Mouse (Mus musculus): ENCODE measurements around the gene Polr1c. TPM values are rescaled to one million over a fixed set of nuclear protein-coding genes. Genes with fewer than 3 reads are reported as not detected.
A peak's percentile ranks its signal among the peaks of the same experiment; 100 is the strongest.

Gene Polr1c
- polyA plus RNA-seq, 1 experiment from 2014 or later: 91.8 TPM

GRCm38 (mm10) chr17:46275034-46275433 is 27.2 kb upstream of the Polr1c start:
- peaks cover 4% of the 10 kb centered on the region; the same call in 1 of the 2 replicates for H3K4me1 ChIP-seq
- 80% methylated on average over 6 of the region's 6 CpGs for WGBS
- no peak overlapping the region for H3K27ac ChIP-seq

GRCm38 (mm10) chr17:46274465-46274864 is 26.6 kb upstream of the Polr1c start:
- Histone ChIP-seq H3K4me2 (replicated peaks) (no peak overlapping the region), H3K9me3 (replicated peaks) (no peaks in the 10 kb centered on the region), H3K36me3 (peaks cover 50% of the 10 kb centered on the region), H3K9ac (no peak overlapping the region), H3K4me3 (no peak overlapping the region), H3K27ac (no peak overlapping the region), H3K4me1 (peaks cover 4% of the 10 kb centered on the region; the same call in 1 of the 2 replicates), H3K27me3 (no peaks in the 10 kb centered on the region)
- ATAC-seq (ENCODE audit: low FRiP score): no peak
- 70% methylated on average over 6 of the region's 6 CpGs for WGBS

More at GRCm38 (mm10) chr17:46275034-46275433, 27.2 kb upstream of the Polr1c start:
- no peaks in the 10 kb centered on the region for H3K27me3 ChIP-seq
- H3K36me3 ChIP-seq: peaks cover 46% of the 10 kb centered on the region
- H3K4me2 ChIP-seq (replicated peaks): no peak overlapping the region
- H3K9ac ChIP-seq: no peak overlapping the region
- H3K9me3 ChIP-seq (replicated peaks): no peaks in the 10 kb centered on the region
- no peak for ATAC-seq (ENCODE audit: low FRiP score)
- no peak overlapping the region for H3K4me3 ChIP-seq

GRCm38 (mm10) chr17:46273803-46274236 is 26.0 kb upstream of the Polr1c start:
- no peak overlapping the region for H3K27ac ChIP-seq
- ATAC-seq (ENCODE audit: low FRiP score): no peak
- no peak overlapping the region for H3K4me2 ChIP-seq (replicated peaks)
- no peaks in the 10 kb centered on the region for H3K27me3 ChIP-seq
- H3K9me3 ChIP-seq (replicated peaks): no peaks in the 10 kb centered on the region
- H3K4me3 ChIP-seq: no peak overlapping the region
- H3K36me3 ChIP-seq: peaks cover 49% of the 10 kb centered on the region
- H3K4me1 ChIP-seq: peaks cover 4% of the 10 kb centered on the region; the same call in 1 of the 2 replicates
- WGBS: 74% methylated on average over 1 of the region's 1 CpGs
- no peak overlapping the region for H3K9ac ChIP-seq

- Histone ChIP-seq H3K4me3 (no peak overlapping the region), H3K4me1 (no peaks in the 10 kb centered on the region), H3K9ac (no peak overlapping the region), H3K27me3 (no peaks in the 10 kb centered on the region), H3K36me3 (peaks cover 48% of the 10 kb centered on the region), H3K4me2 (replicated peaks) (no peak overlapping the region), H3K9me3 (replicated peaks) (no peaks in the 10 kb centered on the region), H3K27ac (no peak overlapping the region)
- no peak for ATAC-seq (ENCODE audit: low FRiP score)
- 92% methylated on average over 5 of the region's 5 CpGs for WGBS
These were observed 24.8 kb upstream of the Polr1c start for GRCm38 (mm10) chr17:46272675-46273074.

GRCm38 (mm10) chr17:46272058-46272457 is 24.2 kb upstream of the Polr1c start:
- Histone ChIP-seq H3K36me3 (peaks cover 48% of the 10 kb centered on the region), H3K9ac (no peak overlapping the region), H3K9me3 (replicated peaks) (no peaks in the 10 kb centered on the region), H3K27ac (no peak overlapping the region), H3K4me2 (replicated peaks) (no peak overlapping the region), H3K4me3 (no peak overlapping the region), H3K27me3 (no peaks in the 10 kb centered on the region), H3K4me1 (no peaks in the 10 kb centered on the region)
- no peak for ATAC-seq (ENCODE audit: low FRiP score)
- 98% methylated on average over 2 of the region's 2 CpGs for WGBS

GRCm38 (mm10) chr17:46269771-46270534 is 22.1 kb upstream of the Polr1c start:
- no peaks in the 10 kb centered on the region for H3K9me3 ChIP-seq (replicated peaks)
- peaks cover 56% of the 10 kb centered on the region for H3K36me3 ChIP-seq
- H3K4me3 ChIP-seq: no peak overlapping the region
- no peak overlapping the region for H3K27ac ChIP-seq
- no peaks in the 10 kb centered on the region; the same call in 1 of the 2 replicates for H3K4me1 ChIP-seq
- no peak overlapping the region; the same call in 1 of the 2 replicates for H3K9ac ChIP-seq
- 90% methylated on average over 19 of the region's 19 CpGs for WGBS
- ATAC-seq (ENCODE audit: low FRiP score): no peak
- H3K4me2 ChIP-seq (replicated peaks): no peak overlapping the region
- no peaks in the 10 kb centered on the region for H3K27me3 ChIP-seq

GRCm38 (mm10) chr17:46268026-46268720 is 20.3 kb upstream of the Polr1c start:
- Histone ChIP-seq H3K4me1 (no peaks in the 10 kb centered on the region; the same call in 1 of the 2 replicates), H3K4me3 (no peak overlapping the region), H3K9ac (peak overlapping the region; percentile 13; the same call in 1 of the 2 replicates), H3K9me3 (replicated peaks) (no peaks in the 10 kb centered on the region), H3K27me3 (no peaks in the 10 kb centered on the region), H3K27ac (no peak overlapping the region), H3K36me3 (peaks cover 65% of the 10 kb centered on the region), H3K4me2 (replicated peaks) (no peak overlapping the region)
- WGBS: 78% methylated on average over 10 of the region's 10 CpGs
- ATAC-seq (ENCODE audit: low FRiP score): no peak

DNA sequence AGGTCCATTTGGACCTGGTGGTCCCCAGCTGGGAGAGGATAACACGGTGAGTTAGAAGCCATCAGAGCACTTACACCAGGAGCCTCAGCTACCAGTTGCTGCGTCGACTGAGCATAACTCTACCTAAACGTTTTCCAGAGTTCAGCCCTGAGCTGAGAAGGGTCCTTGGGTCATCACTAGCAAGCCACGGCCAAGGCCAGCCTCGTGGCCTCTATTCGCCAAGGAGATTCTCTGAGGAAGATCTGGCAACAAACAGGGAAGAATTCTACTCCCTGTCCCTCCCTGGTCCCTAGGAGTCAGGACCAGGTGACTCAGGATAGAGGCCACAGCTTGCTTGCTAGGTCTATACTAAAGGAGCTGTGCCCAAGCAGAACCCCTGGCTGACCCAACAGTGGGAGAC is 19.7 kb upstream of the Polr1c start:
- Histone ChIP-seq H3K27me3 (no peaks in the 10 kb centered on the region), H3K4me2 (replicated peaks) (no peak overlapping the region), H3K4me3 (no peak overlapping the region), H3K9me3 (replicated peaks) (no peaks in the 10 kb centered on the region), H3K27ac (no peak overlapping the region), H3K9ac (no peak overlapping the region), H3K4me1 (no peaks in the 10 kb centered on the region; the same call in 1 of the 2 replicates), H3K36me3 (peaks cover 72% of the 10 kb centered on the region)
- no peak for ATAC-seq (ENCODE audit: low FRiP score)
- WGBS: 89% methylated on average over 7 of the region's 7 CpGs

- H3K9me3 ChIP-seq (replicated peaks): no peaks in the 10 kb centered on the region
- H3K4me1 ChIP-seq: no peaks in the 10 kb centered on the region; the same call in 1 of the 2 replicates
- 62% methylated on average over 6 of the region's 6 CpGs for WGBS
- no peaks in the 10 kb centered on the region for H3K27me3 ChIP-seq
- peaks cover 77% of the 10 kb centered on the region for H3K36me3 ChIP-seq
- ATAC-seq (ENCODE audit: low FRiP score): no peak
- H3K27ac ChIP-seq: no peak overlapping the region
- H3K4me3 ChIP-seq: no peak overlapping the region
- no peak overlapping the region for H3K9ac ChIP-seq
- H3K4me2 ChIP-seq (replicated peaks): no peak overlapping the region
These were observed 19.1 kb upstream of the Polr1c start for GRCm38 (mm10) chr17:46266986-46267385.

DNA sequence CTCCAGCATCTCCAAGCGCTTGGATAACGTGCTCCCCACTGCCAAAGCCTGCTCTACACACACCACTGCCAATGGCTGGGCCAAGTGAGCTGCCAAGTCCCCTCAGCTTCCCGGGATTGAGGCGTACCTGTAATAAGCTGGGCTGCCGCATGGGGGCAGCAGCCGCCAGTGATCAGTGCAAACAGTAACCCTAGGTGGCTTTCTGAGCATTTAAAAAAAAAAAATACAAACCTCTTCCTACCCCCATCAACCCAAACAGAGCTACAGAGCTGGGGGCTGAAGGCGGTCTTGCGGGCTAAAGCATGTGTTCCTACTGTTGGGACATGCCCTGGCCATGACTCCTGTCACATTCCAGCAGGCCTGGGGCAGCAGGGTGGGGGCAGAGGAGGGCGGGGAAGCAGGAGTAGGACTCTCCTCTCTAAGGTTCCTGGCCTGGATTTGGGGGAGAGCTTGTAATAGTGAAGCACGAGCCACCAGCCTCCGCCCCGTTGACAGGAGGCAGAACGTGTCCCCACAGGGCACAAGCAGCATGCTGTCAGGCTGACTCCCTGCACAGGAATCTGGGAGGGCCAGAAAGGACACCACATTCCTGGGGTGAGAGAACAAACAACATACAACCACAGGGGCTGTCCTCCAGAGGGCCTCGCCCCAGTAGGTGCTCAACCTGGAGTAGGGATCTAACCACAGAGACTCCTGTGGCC is 18.2 kb upstream of the Polr1c start:
- WGBS: 33% methylated on average over 14 of the region's 14 CpGs
- H3K27me3 ChIP-seq: no peaks in the 10 kb centered on the region
- H3K36me3 ChIP-seq: peaks cover 80% of the 10 kb centered on the region
- H3K4me2 ChIP-seq (replicated peaks): no peak overlapping the region
- no peak overlapping the region for H3K27ac ChIP-seq
- H3K9me3 ChIP-seq (replicated peaks): no peaks in the 10 kb centered on the region
- 0 out of 2 replicates have a peak, but pooled peaks have one; percentile 7 for ATAC-seq (ENCODE audit: low FRiP score)
- no peaks in the 10 kb centered on the region; the same call in 1 of the 2 replicates for H3K4me1 ChIP-seq
- H3K9ac ChIP-seq: no peak overlapping the region
- H3K4me3 ChIP-seq: no peak overlapping the region

DNA sequence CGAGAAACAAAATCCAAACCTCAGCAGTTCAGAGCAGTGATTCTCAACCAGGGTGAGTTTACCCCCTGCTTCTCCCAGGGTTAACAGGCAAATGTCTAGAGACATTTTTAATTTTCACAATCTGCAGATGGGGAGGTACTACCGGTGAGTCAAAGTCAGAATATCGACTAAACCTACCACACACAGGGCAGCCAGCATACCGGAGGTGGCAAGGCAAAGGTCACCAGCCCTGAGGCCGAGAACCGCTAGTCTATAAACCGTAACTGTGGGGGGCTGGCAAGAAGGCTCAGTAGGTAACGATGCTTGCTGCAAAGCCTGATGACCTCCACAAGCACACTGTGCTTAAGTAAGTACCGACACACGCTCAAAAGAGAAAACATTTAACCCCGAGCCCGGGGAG is 17.6 kb upstream of the Polr1c start:
- H3K27me3 ChIP-seq: no peaks in the 10 kb centered on the region
- no peak overlapping the region for H3K4me2 ChIP-seq (replicated peaks)
- H3K9me3 ChIP-seq (replicated peaks): no peaks in the 10 kb centered on the region
- no peak overlapping the region for H3K9ac ChIP-seq
- 85% methylated on average over 12 of the region's 12 CpGs for WGBS
- no peak overlapping the region for H3K27ac ChIP-seq
- H3K4me3 ChIP-seq: no peak overlapping the region
- no peaks in the 10 kb centered on the region; the same call in 1 of the 2 replicates for H3K4me1 ChIP-seq
- H3K36me3 ChIP-seq: peaks cover 84% of the 10 kb centered on the region
- no peak for ATAC-seq (ENCODE audit: low FRiP score)

DNA sequence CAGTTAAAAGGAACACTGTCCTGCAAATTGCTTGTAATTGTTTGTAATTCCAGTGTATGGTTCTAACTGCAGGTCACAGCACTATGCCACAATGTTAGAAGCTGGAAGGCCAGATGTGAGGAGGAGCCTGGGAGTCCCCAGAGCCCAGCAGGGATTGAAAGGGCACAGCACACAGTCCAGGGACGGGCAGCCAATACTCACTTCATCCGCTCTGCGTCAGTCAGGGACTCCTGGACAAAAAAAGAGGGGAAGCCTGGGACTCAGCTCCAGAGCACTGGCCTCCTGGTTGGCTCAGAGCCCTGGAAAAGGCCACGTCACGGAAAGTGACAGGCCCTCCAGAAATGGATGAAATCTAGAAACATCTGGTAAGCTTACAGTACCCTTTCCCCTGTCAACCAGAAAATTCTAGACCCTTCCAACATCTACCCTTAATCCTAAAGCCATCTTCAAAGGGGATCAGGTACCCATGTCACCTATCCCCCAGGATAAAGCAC is 14.4 kb upstream of the Polr1c start:
- H3K9me3 ChIP-seq (replicated peaks): no peaks in the 10 kb centered on the region
- no peak overlapping the region for H3K27ac ChIP-seq
- H3K4me2 ChIP-seq (replicated peaks): no peak overlapping the region
- H3K9ac ChIP-seq: no peak overlapping the region
- H3K4me3 ChIP-seq: no peak overlapping the region
- H3K36me3 ChIP-seq: peaks cover 89% of the 10 kb centered on the region
- no peaks in the 10 kb centered on the region; the same call in 1 of the 2 replicates for H3K4me1 ChIP-seq
- no peak for ATAC-seq (ENCODE audit: low FRiP score)
- 93% methylated on average over 5 of the region's 5 CpGs for WGBS
- no peaks in the 10 kb centered on the region for H3K27me3 ChIP-seq

All from hindbrain, embryonic 12.5 days (tissue).